Mouse (Mus musculus) limb, embryonic 11.5 days (tissue): ENCODE data around the gene Tcf15. TPM values are rescaled to one million over a fixed set of nuclear protein-coding genes. Genes with fewer than 3 reads are reported as not detected.

Experiments used
- ATAC-seq: fragments of 200-750 bp; cut with Nextera tagmentation; 2 replicates; pipeline ENCODE4 v1.8.0; 2017; ENCODE audit warnings: low read depth; ENCODE audit not compliant: insufficient number of reproducible peaks, low FRiP score, low TSS enrichment
- DNase-seq: peaks from one replicate; pipeline ENCODE4 v3.0.0-alpha.2; 2015; ENCODE audit warnings: low spot score
- H3K27ac ChIP-seq: fragments of 300-500 bp; sonication (generic); replicated peaks from 2 replicates; pipeline ENCODE4 v1.5.1; 2014; ENCODE audit warnings: low read depth, mild to moderate bottlenecking, low read length
- H3K27me3 ChIP-seq: fragments of 300-500 bp; sonication (generic); 2 replicates; pipeline ENCODE4 v1.6.1; 2014; ENCODE audit warnings: mild to moderate bottlenecking, low read length, mixed read lengths; ENCODE audit not compliant: control insufficient read depth, insufficient read depth
- H3K36me3 ChIP-seq: fragments of 300-500 bp; sonication (generic); 2 replicates; pipeline ENCODE4 v1.6.1; 2014; ENCODE audit warnings: mild to moderate bottlenecking, low read length, moderate library complexity, mixed read lengths; ENCODE audit not compliant: control insufficient read depth, insufficient read depth
- H3K4me1 ChIP-seq: fragments of 300-500 bp; sonication (generic); 2 replicates; pipeline ENCODE4 v1.6.1; 2014; ENCODE audit warnings: low read length, mixed read lengths; ENCODE audit not compliant: control insufficient read depth, insufficient read depth
- H3K4me2 ChIP-seq: fragments of 300-500 bp; sonication (generic); 2 replicates; pipeline ENCODE4 v1.6.1; 2014; ENCODE audit warnings: low read depth, mild to moderate bottlenecking, moderate library complexity; ENCODE audit not compliant: severe bottlenecking
- H3K4me3 ChIP-seq: fragments of 300-500 bp; sonication (generic); 2 replicates; pipeline ENCODE4 v1.5.1; 2014; ENCODE audit warnings: low read depth, low read length
- H3K9ac ChIP-seq: fragments of 300-500 bp; sonication (generic); 2 replicates; pipeline ENCODE4 v1.6.1; 2014; ENCODE audit warnings: mild to moderate bottlenecking, low read length
- H3K9me3 ChIP-seq: fragments of 300-500 bp; sonication (generic); 2 replicates; pipeline ENCODE4 v1.6.1; 2016; ENCODE audit warnings: low read length; ENCODE audit not compliant: control insufficient read depth
- WGBS: fragments of 180-500 bp; shearing (Covaris S2); extraction: QIAGEN DNeasy Blood & Tissue Kit; methylation state at CpG from one replicate; pipeline ENCODE4 v1.1.7; 2014; 5-methylcytosine and 5-hydroxymethylcytosine counted together
- polyA plus RNA-seq: library from polyadenylated mRNA; unstranded; fragments of >200 nt; fragmentation: Nextera tagmentation; extraction: Ambion mirVana; gene quantifications from 2 replicates; pipeline ENCODE4 v1.2.1, GENCODE M21; 2014

Tcf15 gene
- polyA plus RNA-seq, 1 experiment from 2014 or later: 25.2 TPM

DNA sequence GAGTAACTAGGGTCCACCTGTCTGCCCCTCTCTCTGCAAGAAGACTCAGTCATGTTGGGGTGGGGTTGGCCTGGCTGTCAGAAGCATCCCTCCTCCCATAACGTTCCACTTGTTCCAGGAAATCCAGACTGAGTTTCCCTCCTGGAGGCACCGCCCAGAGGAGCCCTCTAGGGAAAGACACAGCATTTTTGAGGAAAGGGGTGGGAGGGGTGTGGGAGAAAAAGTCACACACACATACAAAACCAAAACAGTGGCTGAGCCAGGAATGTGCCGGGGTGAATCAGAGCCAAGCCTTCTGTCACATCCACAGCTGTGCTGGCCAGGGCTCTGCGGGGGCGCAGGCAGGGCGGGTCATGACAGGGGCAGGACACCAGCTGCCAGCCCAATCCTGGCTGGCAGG is 37.0 kb downstream of the Tcf15 start:
- Histone ChIP-seq H3K4me1 (no peaks in the 10 kb centered on the region), H3K4me2 (no peak overlapping the region), H3K27ac (no peak overlapping the region), H3K36me3 (no peaks in the 10 kb centered on the region), H3K9ac (no peak overlapping the region), H3K9me3 (no peaks in the 10 kb centered on the region), H3K27me3 (no peaks in the 10 kb centered on the region), H3K4me3 (no peak overlapping the region)
- ATAC-seq: no peak
- no peak for DNase-seq
- 56% methylated on average over 6 of the region's 6 CpGs for WGBS

DNA sequence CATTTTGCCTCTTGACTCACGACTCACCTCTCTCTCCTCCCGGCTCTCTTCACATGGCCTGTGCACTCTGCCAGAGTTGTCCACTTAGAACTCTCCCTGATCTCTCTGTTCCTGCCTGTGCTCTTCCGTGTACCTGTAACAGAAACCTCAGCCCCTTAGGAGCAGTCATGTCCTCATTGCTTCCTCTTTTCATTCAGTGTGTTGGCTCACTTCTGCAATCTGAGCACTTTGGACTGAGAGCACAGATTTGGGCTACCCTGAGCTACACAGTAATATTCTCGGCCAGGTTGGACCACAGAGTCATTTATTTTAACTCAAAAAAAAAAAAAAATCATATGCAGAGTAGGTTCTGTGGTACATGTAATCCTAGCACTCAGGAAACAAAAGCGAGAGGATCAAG is 43.8 kb downstream of the Tcf15 start:
- WGBS: 84% methylated on average over 5 of the region's 5 CpGs
- Histone ChIP-seq H3K9me3 (no peaks in the 10 kb centered on the region), H3K27ac (no peak overlapping the region), H3K4me2 (no peak overlapping the region), H3K4me1 (no peaks in the 10 kb centered on the region), H3K4me3 (no peak overlapping the region), H3K9ac (no peak overlapping the region), H3K27me3 (no peaks in the 10 kb centered on the region), H3K36me3 (no peaks in the 10 kb centered on the region)
- DNase-seq (no peak), ATAC-seq (no peak)

DNA sequence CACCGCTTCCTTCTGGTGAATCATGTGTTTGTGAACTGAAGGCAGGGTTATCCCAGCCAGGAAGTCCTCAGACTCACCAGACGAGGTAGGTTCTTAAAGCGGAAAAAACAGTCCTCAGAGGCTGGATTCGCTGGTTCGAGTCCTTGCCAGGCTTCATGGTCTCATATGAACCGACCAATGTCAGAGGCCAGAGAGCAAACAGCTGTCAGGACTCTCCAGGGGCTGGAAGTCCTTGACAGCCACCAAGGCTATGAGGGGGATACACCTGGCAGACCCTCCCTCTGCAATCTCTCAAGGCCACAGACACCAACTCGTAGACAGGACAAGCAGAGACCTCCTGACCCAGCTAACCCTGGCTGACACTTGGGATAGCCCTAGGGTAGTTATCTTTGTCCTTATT is 45.9 kb downstream of the Tcf15 start:
- Histone ChIP-seq H3K9ac (no peak overlapping the region), H3K36me3 (no peaks in the 10 kb centered on the region), H3K27ac (no peak overlapping the region), H3K9me3 (no peaks in the 10 kb centered on the region), H3K27me3 (no peaks in the 10 kb centered on the region), H3K4me2 (no peak overlapping the region), H3K4me3 (no peak overlapping the region), H3K4me1 (no peaks in the 10 kb centered on the region)
- ATAC-seq: no peak
- no peak for DNase-seq
- WGBS: 65% methylated on average over 7 of the region's 7 CpGs

DNA sequence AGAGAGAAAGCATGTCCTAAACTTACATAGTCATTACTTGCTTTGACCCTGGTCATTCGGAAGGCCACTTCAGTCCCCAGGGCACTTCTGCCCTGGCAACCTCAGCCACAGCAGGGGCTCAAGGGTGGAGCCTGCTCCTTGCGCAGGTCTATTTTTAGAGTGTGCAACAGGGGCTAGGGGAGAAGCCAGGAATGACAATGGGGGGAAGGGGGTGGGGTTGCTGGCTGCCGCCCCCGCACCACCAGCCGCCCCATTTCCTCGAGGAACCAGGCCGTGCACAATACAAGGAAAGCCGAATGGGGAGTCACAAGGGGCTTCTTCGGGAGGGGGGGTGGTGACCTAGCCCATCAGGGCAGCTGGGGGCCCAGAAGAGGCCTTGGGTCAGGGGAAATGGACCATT is 46.3 kb downstream of the Tcf15 start:
- no peak overlapping the region for H3K4me3 ChIP-seq
- no peaks in the 10 kb centered on the region for H3K27me3 ChIP-seq
- no peak overlapping the region for H3K9ac ChIP-seq
- no peak overlapping the region for H3K27ac ChIP-seq
- ATAC-seq: no peak
- no peak for DNase-seq
- no peak overlapping the region for H3K4me2 ChIP-seq
- no peaks in the 10 kb centered on the region for H3K4me1 ChIP-seq
- no peaks in the 10 kb centered on the region for H3K9me3 ChIP-seq
- WGBS: 75% methylated on average over 9 of the region's 9 CpGs
- no peaks in the 10 kb centered on the region for H3K36me3 ChIP-seq

DNA sequence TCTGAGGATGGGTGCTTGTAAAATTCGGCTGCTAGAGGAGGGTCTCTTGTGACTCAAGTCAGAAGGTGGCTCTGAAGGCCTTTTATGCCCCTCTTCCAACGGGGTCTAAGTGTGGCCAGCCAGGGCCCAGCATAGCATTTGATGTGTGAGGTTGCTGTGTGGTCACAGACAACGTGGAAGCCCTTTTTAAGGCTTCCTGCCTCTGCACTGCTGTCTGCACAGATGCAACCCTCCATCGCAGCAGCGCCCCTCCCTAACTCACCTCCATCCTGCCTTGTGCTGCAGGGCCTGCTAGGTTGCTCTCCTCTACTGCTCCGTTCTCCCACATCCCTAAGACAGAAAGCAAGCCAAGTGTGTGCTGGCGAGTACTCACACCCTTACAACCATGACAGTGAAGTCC is 46.8 kb downstream of the Tcf15 start:
- no peak for ATAC-seq
- 74% methylated on average over 7 of the region's 7 CpGs for WGBS

DNA sequence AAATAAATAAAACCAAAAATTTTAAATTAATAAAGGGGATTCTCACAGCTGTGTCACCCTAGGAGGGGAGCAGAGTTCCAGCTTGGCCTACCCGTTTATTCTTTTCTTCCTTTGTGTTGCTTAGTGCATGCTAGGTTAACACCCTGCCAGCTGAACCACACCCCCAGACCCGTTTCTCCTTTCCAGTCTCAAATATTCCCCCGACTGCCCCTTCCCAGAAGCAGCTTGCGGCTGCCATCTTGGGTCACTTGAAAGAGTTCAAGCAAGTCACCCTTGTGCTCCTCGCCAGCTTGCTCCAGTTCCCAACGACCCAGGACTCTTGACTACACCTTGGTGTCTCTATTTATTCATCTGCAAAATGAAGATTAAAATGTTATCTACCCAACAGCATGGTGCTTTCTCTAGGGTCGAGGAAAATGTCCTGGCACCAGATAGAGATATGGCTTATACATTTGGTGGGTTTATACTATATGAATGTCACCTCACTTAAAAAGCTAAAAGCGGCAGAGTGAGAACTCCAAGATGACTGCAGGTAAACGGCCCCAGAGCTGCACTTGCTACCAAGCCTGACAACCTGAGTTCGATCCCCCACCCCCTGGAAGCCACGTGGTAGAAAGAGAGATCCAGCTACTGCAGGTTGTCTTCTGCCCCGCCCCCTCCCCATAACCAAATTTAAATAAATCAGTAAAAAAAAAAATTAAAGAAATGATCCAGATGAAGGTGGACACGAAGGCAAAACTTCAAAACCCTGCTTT is 49.4 kb downstream of the Tcf15 start:
- Histone ChIP-seq H3K27me3 (no peaks in the 10 kb centered on the region), H3K4me1 (0 out of 2 replicates have a peak, but pooled peaks cover 5% of the 10 kb centered on the region), H3K27ac (no peak overlapping the region), H3K4me3 (no peak overlapping the region), H3K4me2 (no peak overlapping the region), H3K9me3 (no peaks in the 10 kb centered on the region), H3K9ac (no peak overlapping the region), H3K36me3 (no peaks in the 10 kb centered on the region)
- DNase-seq (no peak), ATAC-seq (no peak)
- WGBS: 76% methylated on average over 13 of the region's 13 CpGs

More for the DNA sequence above, 46.8 kb downstream of the Tcf15 start:
- Histone ChIP-seq H3K4me3 (no peak overlapping the region), H3K9ac (no peak overlapping the region), H3K9me3 (no peaks in the 10 kb centered on the region), H3K27me3 (no peaks in the 10 kb centered on the region), H3K4me2 (no peak overlapping the region), H3K27ac (no peak overlapping the region), H3K4me1 (no peaks in the 10 kb centered on the region), H3K36me3 (no peaks in the 10 kb centered on the region)
- DNase-seq: no peak

DNA sequence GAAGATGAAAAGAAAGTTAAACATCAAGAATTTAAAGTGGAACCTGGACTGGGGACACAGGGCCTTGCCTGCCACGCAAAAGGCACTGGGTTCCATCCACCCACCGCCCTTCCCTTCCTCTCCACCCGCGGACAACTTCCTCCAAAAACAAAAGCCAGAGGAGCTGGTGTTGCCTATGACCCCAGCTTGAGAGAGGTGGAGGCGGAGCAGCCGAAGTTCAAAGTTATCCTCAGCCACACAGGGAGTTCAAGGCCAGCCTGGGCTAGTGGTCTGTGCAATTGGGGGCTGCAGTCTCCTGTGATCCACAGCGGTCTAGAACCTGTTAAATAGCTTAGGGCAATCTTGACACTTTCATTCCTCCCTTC is 50.0 kb downstream of the Tcf15 start:
- H3K36me3 ChIP-seq: no peaks in the 10 kb centered on the region
- no peak overlapping the region for H3K4me3 ChIP-seq
- ATAC-seq (no peak), DNase-seq (no peak)
- no peak overlapping the region for H3K9ac ChIP-seq
- H3K4me1 ChIP-seq: 0 out of 2 replicates have a peak, but pooled peaks cover 5% of the 10 kb centered on the region
- no peak overlapping the region for H3K4me2 ChIP-seq
- H3K27ac ChIP-seq: no peak overlapping the region
- no peaks in the 10 kb centered on the region for H3K27me3 ChIP-seq
- no peaks in the 10 kb centered on the region for H3K9me3 ChIP-seq
- WGBS: 74% methylated on average over 7 of the region's 7 CpGs

DNA sequence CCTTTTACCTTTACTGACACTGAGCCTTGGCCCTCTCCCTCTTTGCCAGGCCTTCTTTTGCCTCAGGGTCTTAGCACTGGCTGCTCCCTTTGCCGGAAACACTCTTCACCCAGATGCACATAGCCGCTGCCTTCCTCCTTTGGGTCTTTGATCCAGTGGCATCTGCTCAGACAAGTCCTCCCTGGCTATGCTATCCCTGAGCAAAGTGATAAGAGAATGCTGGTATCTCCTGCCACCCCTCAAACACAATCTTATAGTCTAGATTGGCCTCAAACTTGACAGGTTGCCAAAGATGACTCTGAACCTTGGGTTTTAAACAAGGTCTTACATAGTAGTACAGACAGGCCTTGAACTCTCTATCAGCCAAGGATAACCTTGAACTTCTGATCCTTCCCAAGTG is 51.2 kb downstream of the Tcf15 start:
- H3K27me3 ChIP-seq: no peaks in the 10 kb centered on the region

DNA sequence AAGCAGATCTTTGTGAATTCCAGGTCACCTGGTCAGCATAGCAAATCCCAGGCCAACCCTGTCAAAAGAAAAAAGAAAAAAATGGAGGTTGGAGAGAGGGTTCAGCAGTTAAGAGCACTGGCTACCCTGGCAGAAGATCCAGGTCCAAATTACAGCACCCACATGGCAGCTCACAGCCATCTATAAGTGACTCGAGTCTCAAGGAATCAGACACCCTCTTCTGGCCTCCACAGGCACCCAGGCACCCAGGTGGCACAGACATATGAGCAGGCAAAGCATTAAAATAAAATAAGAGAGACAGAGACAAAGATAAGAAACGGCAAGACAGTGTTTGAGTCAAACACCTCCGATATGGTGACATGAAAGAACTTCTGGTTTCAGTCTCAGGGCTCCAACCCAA is 53.5 kb downstream of the Tcf15 start:
- WGBS: 45% methylated on average over 3 of the region's 3 CpGs
- no peak overlapping the region for H3K27ac ChIP-seq
- H3K4me1 ChIP-seq: 0 out of 2 replicates have a peak, but pooled peaks cover 5% of the 10 kb centered on the region
- H3K9ac ChIP-seq: no peak overlapping the region
- H3K4me3 ChIP-seq: no peak overlapping the region
- no peaks in the 10 kb centered on the region for H3K36me3 ChIP-seq
- H3K4me2 ChIP-seq: no peak overlapping the region
- no peaks in the 10 kb centered on the region for H3K27me3 ChIP-seq
- ATAC-seq (peak; percentile 44; the same call in 1 of the 2 replicates), DNase-seq (no peak)
- no peaks in the 10 kb centered on the region for H3K9me3 ChIP-seq

More for the DNA sequence above, 51.2 kb downstream of the Tcf15 start:
- Histone ChIP-seq H3K36me3 (no peaks in the 10 kb centered on the region), H3K4me3 (no peak overlapping the region), H3K4me2 (no peak overlapping the region), H3K4me1 (0 out of 2 replicates have a peak, but pooled peaks cover 5% of the 10 kb centered on the region), H3K27ac (no peak overlapping the region), H3K9ac (no peak overlapping the region), H3K9me3 (no peaks in the 10 kb centered on the region)
- WGBS: 84% methylated on average over 2 of the region's 2 CpGs
- DNase-seq (no peak), ATAC-seq (no peak)
